Mouse (Mus musculus) embryonic facial prominence, embryonic 12.5 days (tissue): Measurements from ENCODE around the gene Stim2. TPM values are rescaled to one million over a fixed set of nuclear protein-coding genes. Genes with fewer than 3 reads are reported as not detected.

Source experiments
- ATAC-seq: fragments of 200-750 bp; cut with Nextera tagmentation; 2 replicates; pipeline ENCODE4 v1.8.0; 2017; ENCODE audit not compliant: insufficient number of reproducible peaks, insufficient read depth, low FRiP score, low TSS enrichment
- H3K27ac ChIP-seq: fragments of 300-500 bp; sonication (generic); 2 replicates; pipeline ENCODE4 v1.5.1; 2016; ENCODE audit warnings: mild to moderate bottlenecking
- H3K27me3 ChIP-seq: fragments of 300-500 bp; sonication (generic); 2 replicates; pipeline ENCODE4 v1.6.1; 2016; ENCODE audit warnings: mild to moderate bottlenecking, moderate library complexity
- H3K36me3 ChIP-seq: fragments of 300-500 bp; sonication (generic); 2 replicates; pipeline ENCODE4 v1.6.1; 2016; ENCODE audit warnings: mild to moderate bottlenecking
- H3K4me1 ChIP-seq: fragments of 300-500 bp; sonication (generic); 2 replicates; pipeline ENCODE4 v1.6.1; 2016
- H3K4me2 ChIP-seq: fragments of 300-500 bp; sonication (generic); replicated peaks from 2 replicates; pipeline ENCODE4 v1.6.1; 2016; ENCODE audit warnings: mild to moderate bottlenecking, moderate library complexity
- H3K4me3 ChIP-seq: fragments of 300-500 bp; sonication (generic); 2 replicates; pipeline ENCODE4 v1.5.1; 2016; ENCODE audit warnings: mild to moderate bottlenecking
- H3K9ac ChIP-seq: fragments of 300-500 bp; sonication (generic); 2 replicates; pipeline ENCODE4 v1.6.1; 2016; ENCODE audit warnings: mild to moderate bottlenecking, moderate library complexity
- H3K9me3 ChIP-seq: fragments of 300-500 bp; sonication (generic); 2 replicates; pipeline ENCODE4 v1.6.1; 2016; ENCODE audit warnings: mild to moderate bottlenecking, moderate library complexity
- WGBS: fragments of 180-500 bp; shearing (Covaris S2); methylation state at CpG from one replicate; pipeline ENCODE4 v1.1.7; 2016; 5-methylcytosine and 5-hydroxymethylcytosine counted together
- polyA plus RNA-seq: library from polyadenylated mRNA; unstranded; fragments of >200 nt; fragmentation: Nextera tagmentation; extraction: Ambion mirVana; gene quantifications from 2 replicates; pipeline ENCODE4 v1.2.1, GENCODE M21; 2016

Gene Stim2
- polyA plus RNA-seq, 1 experiment from 2014 or later: 18.9 TPM

GRCm38 (mm10) chr5:54087912-54088311, 89.6 kb downstream of the Stim2 start:
- Histone ChIP-seq H3K36me3 (no peaks in the 10 kb centered on the region), H3K4me2 (no peak overlapping the region), H3K4me1 (no peaks in the 10 kb centered on the region), H3K9ac (no peak overlapping the region), H3K4me3 (no peak overlapping the region), H3K9me3 (no peaks in the 10 kb centered on the region), H3K27ac (no peak overlapping the region), H3K27me3 (no peaks in the 10 kb centered on the region)
- no peak for ATAC-seq
- WGBS: 92% methylated on average over 3 of the region's 3 CpGs

GRCm38 (mm10) chr5:54098219-54098618, 99.9 kb downstream of the Stim2 start:
- no peak for ATAC-seq
- no peaks in the 10 kb centered on the region for H3K27me3 ChIP-seq
- H3K27ac ChIP-seq: no peak overlapping the region
- H3K4me1 ChIP-seq: peaks cover 13% of the 10 kb centered on the region
- H3K4me2 ChIP-seq: no peak overlapping the region
- H3K9ac ChIP-seq: no peak overlapping the region
- 78% methylated on average over 6 of the region's 6 CpGs for WGBS
- no peaks in the 10 kb centered on the region for H3K9me3 ChIP-seq
- H3K4me3 ChIP-seq: no peak overlapping the region
- no peaks in the 10 kb centered on the region for H3K36me3 ChIP-seq

GRCm38 (mm10) chr5:54100916-54101315, 102.6 kb downstream of the Stim2 start:
- Histone ChIP-seq H3K36me3 (0 out of 2 replicates have a peak, but pooled peaks cover 5% of the 10 kb centered on the region), H3K27me3 (no peaks in the 10 kb centered on the region), H3K27ac (no peak overlapping the region), H3K4me1 (peaks cover 13% of the 10 kb centered on the region), H3K9ac (no peak overlapping the region), H3K4me3 (no peak overlapping the region), H3K4me2 (no peak overlapping the region), H3K9me3 (no peaks in the 10 kb centered on the region)
- WGBS: 42% methylated on average over 3 of the region's 3 CpGs
- no peak for ATAC-seq

GRCm38 (mm10) chr5:54101318-54101717, 103.0 kb downstream of the Stim2 start:
- Histone ChIP-seq H3K4me3 (no peak overlapping the region), H3K9ac (no peak overlapping the region), H3K27ac (no peak overlapping the region), H3K9me3 (no peaks in the 10 kb centered on the region), H3K36me3 (0 out of 2 replicates have a peak, but pooled peaks cover 6% of the 10 kb centered on the region), H3K27me3 (no peaks in the 10 kb centered on the region), H3K4me2 (no peak overlapping the region), H3K4me1 (peaks cover 13% of the 10 kb centered on the region)
- no peak for ATAC-seq
- WGBS: 74% methylated on average over 5 of the region's 5 CpGs

GRCm38 (mm10) chr5:54101960-54102359, 103.7 kb downstream of the Stim2 start:
- WGBS: 91% methylated on average over 1 of the region's 1 CpGs
- peaks cover 13% of the 10 kb centered on the region for H3K4me1 ChIP-seq
- no peak overlapping the region for H3K4me2 ChIP-seq
- H3K9ac ChIP-seq: no peak overlapping the region
- H3K9me3 ChIP-seq: no peaks in the 10 kb centered on the region
- H3K27me3 ChIP-seq: no peaks in the 10 kb centered on the region
- no peak for ATAC-seq
- no peak overlapping the region for H3K27ac ChIP-seq
- H3K36me3 ChIP-seq: 0 out of 2 replicates have a peak, but pooled peaks cover 6% of the 10 kb centered on the region
- no peak overlapping the region for H3K4me3 ChIP-seq

GRCm38 (mm10) chr5:54106669-54107068, 108.4 kb downstream of the Stim2 start:
- Histone ChIP-seq H3K36me3 (0 out of 2 replicates have a peak, but pooled peaks cover 6% of the 10 kb centered on the region), H3K9me3 (no peaks in the 10 kb centered on the region), H3K4me1 (no peaks in the 10 kb centered on the region), H3K27ac (no peak overlapping the region), H3K4me3 (no peak overlapping the region), H3K9ac (no peak overlapping the region), H3K4me2 (no peak overlapping the region), H3K27me3 (no peaks in the 10 kb centered on the region)
- 86% methylated on average over 4 of the region's 4 CpGs for WGBS
- ATAC-seq: no peak

- WGBS: 57% methylated on average over 6 of the region's 6 CpGs
- Histone ChIP-seq H3K27me3 (no peaks in the 10 kb centered on the region), H3K4me2 (no peak overlapping the region), H3K27ac (no peak overlapping the region), H3K9me3 (no peaks in the 10 kb centered on the region), H3K4me3 (no peak overlapping the region), H3K9ac (no peak overlapping the region), H3K4me1 (no peaks in the 10 kb centered on the region), H3K36me3 (0 out of 2 replicates have a peak, but pooled peaks cover 6% of the 10 kb centered on the region)
- no peak for ATAC-seq
Observed at GRCm38 (mm10) chr5:54107069-54107468, 108.8 kb downstream of the Stim2 start.

- ATAC-seq: no peak
- no peak overlapping the region for H3K9ac ChIP-seq
- no peaks in the 10 kb centered on the region for H3K9me3 ChIP-seq
- no peaks in the 10 kb centered on the region for H3K4me1 ChIP-seq
- H3K4me2 ChIP-seq: no peak overlapping the region
- 94% methylated on average over 5 of the region's 5 CpGs for WGBS
- no peaks in the 10 kb centered on the region for H3K27me3 ChIP-seq
- H3K4me3 ChIP-seq: no peak overlapping the region
- H3K36me3 ChIP-seq: 0 out of 2 replicates have a peak, but pooled peaks cover 6% of the 10 kb centered on the region
- H3K27ac ChIP-seq: no peak overlapping the region
Observed at GRCm38 (mm10) chr5:54109096-54109495, 110.8 kb downstream of the Stim2 start.

- Histone ChIP-seq H3K9me3 (no peaks in the 10 kb centered on the region), H3K36me3 (0 out of 2 replicates have a peak, but pooled peaks cover 3% of the 10 kb centered on the region), H3K4me1 (no peaks in the 10 kb centered on the region), H3K4me2 (no peak overlapping the region), H3K4me3 (no peak overlapping the region), H3K9ac (no peak overlapping the region), H3K27me3 (no peaks in the 10 kb centered on the region), H3K27ac (no peak overlapping the region)
- 79% methylated on average over 11 of the region's 11 CpGs for WGBS
- ATAC-seq: no peak
Observed at GRCm38 (mm10) chr5:54110789-54111188, 112.5 kb downstream of the Stim2 start.

- Histone ChIP-seq H3K27ac (no peak overlapping the region), H3K4me1 (no peaks in the 10 kb centered on the region), H3K9ac (no peak overlapping the region), H3K4me2 (no peak overlapping the region), H3K36me3 (0 out of 2 replicates have a peak, but pooled peaks cover under 1% of the 10 kb centered on the region), H3K9me3 (no peaks in the 10 kb centered on the region), H3K4me3 (no peak overlapping the region), H3K27me3 (no peaks in the 10 kb centered on the region)
- WGBS: 29% methylated on average over 3 of the region's 3 CpGs
- ATAC-seq: no peak
Observed at GRCm38 (mm10) chr5:54113284-54113683, 115.0 kb downstream of the Stim2 start.

GRCm38 (mm10) chr5:54116538-54116937, 118.2 kb downstream of the Stim2 start:
- Histone ChIP-seq H3K9me3 (no peaks in the 10 kb centered on the region), H3K4me2 (no peak overlapping the region), H3K4me1 (no peaks in the 10 kb centered on the region), H3K27ac (no peak overlapping the region), H3K27me3 (no peaks in the 10 kb centered on the region), H3K9ac (no peak overlapping the region), H3K4me3 (no peak overlapping the region), H3K36me3 (peaks cover 6% of the 10 kb centered on the region; the same call in 1 of the 2 replicates)
- WGBS: 75% methylated on average over 10 of the region's 10 CpGs
- ATAC-seq: no peak

GRCm38 (mm10) chr5:54118410-54119212, 120.3 kb downstream of the Stim2 start:
- Histone ChIP-seq H3K9ac (no peak overlapping the region), H3K27me3 (no peaks in the 10 kb centered on the region), H3K27ac (no peak overlapping the region), H3K4me2 (no peak overlapping the region), H3K9me3 (no peaks in the 10 kb centered on the region), H3K4me3 (no peak overlapping the region), H3K36me3 (peaks cover 6% of the 10 kb centered on the region; the same call in 1 of the 2 replicates), H3K4me1 (no peaks in the 10 kb centered on the region)
- WGBS: 75% methylated on average over 19 of the region's 19 CpGs
- ATAC-seq: no peak
